Mouse (Mus musculus) hindbrain, embryonic 16.5 days (tissue): ENCODE measurements at regions not wholly inside any gene's neighbourhood (a gene's known extent, or its start where the extent isn't known, plus 50 kb on each side); places are given as distances from the start of the nearest gene placed in this dataset.

Experiments used
- ATAC-seq: fragments of 200-750 bp; cut with Nextera tagmentation; 2 replicates; pipeline ENCODE4 v1.8.0; 2017; ENCODE audit warnings: moderate TSS enrichment, moderate library complexity
- H3K27ac ChIP-seq: fragments of 300-500 bp; sonication (generic); 2 replicates; pipeline ENCODE4 v1.5.1; 2014; ENCODE audit warnings: low read depth, mild to moderate bottlenecking, control low read depth, low read length, moderate library complexity
- H3K27me3 ChIP-seq: fragments of 300-500 bp; sonication (generic); replicated peaks from 2 replicates; pipeline ENCODE4 v1.6.1; 2014; ENCODE audit warnings: low read length; ENCODE audit not compliant: control insufficient read depth, insufficient read depth
- H3K36me3 ChIP-seq: fragments of 300-500 bp; sonication (generic); 2 replicates; pipeline ENCODE4 v1.6.1; 2014; ENCODE audit warnings: mild to moderate bottlenecking, low read length, moderate library complexity, mixed read lengths; ENCODE audit not compliant: control insufficient read depth, insufficient read depth
- H3K4me1 ChIP-seq: fragments of 300-500 bp; sonication (generic); 2 replicates; pipeline ENCODE4 v1.6.1; 2014; ENCODE audit warnings: low read depth, low read length; ENCODE audit not compliant: control insufficient read depth, insufficient read depth
- H3K4me2 ChIP-seq: fragments of 300-500 bp; sonication (generic); 2 replicates; pipeline ENCODE4 v1.6.1; 2014; ENCODE audit warnings: mild to moderate bottlenecking, low read length, control low read depth, moderate library complexity
- H3K4me3 ChIP-seq: fragments of 300-500 bp; sonication (generic); 2 replicates; pipeline ENCODE4 v1.5.1; 2014; ENCODE audit warnings: mild to moderate bottlenecking, low read length, control low read depth, moderate library complexity
- H3K9ac ChIP-seq: fragments of 300-500 bp; sonication (generic); 2 replicates; pipeline ENCODE4 v1.6.1; 2014; ENCODE audit warnings: low read depth, mild to moderate bottlenecking, control low read depth, low read length, moderate library complexity
- H3K9me3 ChIP-seq: fragments of 300-500 bp; sonication (generic); 2 replicates; pipeline ENCODE4 v1.6.1; 2014; ENCODE audit warnings: mild to moderate bottlenecking, low read length, moderate library complexity; ENCODE audit not compliant: control insufficient read depth
- WGBS: fragments of 180-500 bp; shearing (Covaris S2); extraction: QIAGEN DNeasy Blood & Tissue Kit; methylation state at CpG from one replicate; pipeline ENCODE4 v1.1.7; 2014; 5-methylcytosine and 5-hydroxymethylcytosine counted together

DNA sequence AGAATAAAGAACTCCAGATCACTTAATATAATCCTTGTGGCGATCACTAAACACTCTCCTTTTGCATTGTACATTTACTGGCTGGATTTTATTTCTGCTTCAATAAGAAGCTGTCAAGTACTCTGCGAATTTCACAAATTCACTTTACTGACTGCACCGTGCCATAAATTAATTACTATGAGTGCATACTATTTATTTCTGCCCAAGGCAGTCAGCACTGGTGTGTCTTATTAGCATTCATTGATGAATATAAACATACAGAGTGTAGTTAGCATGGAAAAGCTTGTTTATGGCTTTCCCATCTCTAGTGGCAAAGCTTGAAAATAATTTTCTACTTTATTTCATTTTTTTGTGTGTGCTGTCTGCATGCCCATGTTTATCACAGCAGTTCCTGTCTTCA, 453.3 kb upstream of the Lmcd1 start:
- 0 out of 2 replicates have a peak, but pooled peaks have one; percentile 56 for ATAC-seq
- Histone ChIP-seq H3K27me3 (no peaks in the 10 kb centered on the region), H3K4me1 (no peaks in the 10 kb centered on the region), H3K36me3 (no peaks in the 10 kb centered on the region), H3K4me2 (no peak overlapping the region), H3K4me3 (no peak overlapping the region), H3K27ac (no peak overlapping the region), H3K9me3 (no peaks in the 10 kb centered on the region), H3K9ac (no peak overlapping the region)
- 62% methylated on average over 3 of the region's 3 CpGs for WGBS

DNA sequence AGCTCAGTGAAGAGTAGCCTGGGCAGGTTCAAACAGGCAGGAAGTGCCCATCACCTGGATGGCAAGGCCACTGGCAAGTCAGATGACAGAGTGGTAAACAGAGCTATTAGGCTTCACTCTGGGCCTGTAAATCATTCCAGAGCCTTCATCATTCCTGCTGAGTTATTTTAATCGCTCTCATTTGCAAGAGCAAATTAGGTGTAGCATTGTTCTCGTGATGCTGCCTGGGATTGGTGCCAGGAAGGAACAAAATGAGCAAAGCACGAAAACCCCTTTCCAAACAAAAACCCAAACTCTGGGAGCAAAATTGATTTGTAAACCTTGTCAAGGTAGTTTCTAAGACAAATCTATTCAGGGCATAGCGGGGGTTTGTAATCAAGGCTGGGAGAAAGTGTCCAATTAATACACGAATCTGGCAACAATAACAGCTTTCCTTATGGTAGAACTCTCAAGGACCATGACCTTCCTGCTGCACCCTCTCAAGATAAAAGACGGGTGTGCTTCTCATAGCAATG, 429.2 kb upstream of the Lmcd1 start:
- no peak overlapping the region for H3K4me3 ChIP-seq
- no peak for ATAC-seq

DNA sequence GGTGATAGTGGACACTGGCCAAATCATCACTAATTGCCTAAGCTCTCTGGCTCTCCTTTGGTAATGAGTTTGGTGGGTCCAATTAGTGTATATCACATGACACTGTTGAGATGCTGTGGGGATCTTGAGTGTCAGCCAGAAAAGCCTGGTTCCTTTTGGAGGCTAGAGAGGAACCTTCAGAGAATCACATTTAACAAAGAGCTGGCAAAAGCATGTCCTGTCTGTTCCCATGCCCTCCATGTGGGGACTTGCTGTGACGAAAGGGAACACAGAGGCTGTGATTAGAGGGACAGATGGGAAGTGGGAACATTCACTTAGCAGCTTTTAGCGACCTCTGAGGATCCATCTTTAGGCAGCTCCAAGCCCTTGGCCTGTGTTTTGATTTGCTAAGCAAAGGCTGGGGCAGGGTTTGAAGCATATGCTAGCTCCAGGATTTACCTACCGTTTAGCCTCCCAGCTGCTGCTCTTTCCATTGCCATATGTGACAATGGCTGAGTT, 407.4 kb upstream of the Lmcd1 start:
- Histone ChIP-seq H3K36me3 (no peaks in the 10 kb centered on the region), H3K4me2 (no peak overlapping the region), H3K27me3 (no peaks in the 10 kb centered on the region), H3K4me3 (no peak overlapping the region), H3K9me3 (no peaks in the 10 kb centered on the region), H3K4me1 (no peaks in the 10 kb centered on the region), H3K27ac (no peak overlapping the region), H3K9ac (no peak overlapping the region)
- 66% methylated on average over 3 of the region's 3 CpGs for WGBS
- peak; percentile 96 for ATAC-seq

More for the DNA sequence above, 429.2 kb upstream of the Lmcd1 start:
- Histone ChIP-seq H3K9ac (no peak overlapping the region), H3K9me3 (no peaks in the 10 kb centered on the region; the same call in 1 of the 2 replicates), H3K36me3 (no peaks in the 10 kb centered on the region), H3K27me3 (no peaks in the 10 kb centered on the region), H3K4me1 (no peaks in the 10 kb centered on the region; the same call in 1 of the 2 replicates), H3K27ac (no peak overlapping the region), H3K4me2 (no peak overlapping the region)
- WGBS, result 40% methylated on average over 6 of the region's 6 CpGs

DNA sequence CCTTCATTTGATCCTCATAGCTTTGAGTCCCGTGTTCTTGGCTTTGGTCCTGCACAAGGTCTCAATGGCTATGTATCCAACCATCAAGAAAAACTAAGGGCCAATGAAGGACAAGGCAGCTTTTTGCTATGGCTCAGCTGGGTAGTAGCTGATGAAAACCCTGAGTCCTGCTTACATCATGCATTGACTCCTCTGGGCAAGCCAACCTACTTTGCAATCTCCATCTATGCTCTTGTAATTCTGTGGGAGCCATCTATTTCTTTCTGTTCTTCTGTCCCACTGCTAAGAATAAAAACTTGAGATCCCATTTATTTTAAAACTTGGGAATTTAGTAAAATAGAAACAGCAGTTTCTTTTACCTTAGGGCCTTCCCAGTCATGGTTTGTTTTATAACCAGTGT, 391.0 kb upstream of the Lmcd1 start:
- no peak for ATAC-seq
- no peaks in the 10 kb centered on the region for H3K36me3 ChIP-seq
- H3K4me2 ChIP-seq, result no peak overlapping the region
- H3K9ac ChIP-seq, result no peak overlapping the region
- no peak overlapping the region for H3K27ac ChIP-seq
- H3K27me3 ChIP-seq, result no peaks in the 10 kb centered on the region
- H3K9me3 ChIP-seq, result no peaks in the 10 kb centered on the region
- no peak overlapping the region for H3K4me3 ChIP-seq
- 80% methylated on average over 1 of the region's 1 CpGs for WGBS
- H3K4me1 ChIP-seq, result no peaks in the 10 kb centered on the region

DNA sequence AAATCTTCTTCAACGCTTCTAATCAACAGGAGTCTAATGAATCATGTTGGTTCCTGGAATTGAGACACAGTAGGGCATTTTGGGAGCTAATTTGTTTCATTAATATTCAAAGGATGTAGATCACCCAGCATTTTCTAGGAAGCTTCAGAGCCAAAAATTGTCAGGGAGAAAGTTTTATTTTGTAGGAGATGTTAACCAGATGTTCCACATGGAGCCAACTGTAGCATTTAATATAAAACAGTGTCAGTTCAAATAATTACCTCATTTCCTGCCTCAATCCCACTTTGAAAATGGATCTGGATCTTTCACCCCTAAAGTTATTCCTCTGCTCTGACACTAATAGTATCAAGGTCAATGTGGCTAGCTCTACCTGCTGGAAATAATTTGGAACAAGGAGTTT, 389.6 kb upstream of the Lmcd1 start:
- no peak for ATAC-seq
- WGBS, result 38% methylated on average over 1 of the region's 1 CpGs
- no peaks in the 10 kb centered on the region for H3K9me3 ChIP-seq

DNA sequence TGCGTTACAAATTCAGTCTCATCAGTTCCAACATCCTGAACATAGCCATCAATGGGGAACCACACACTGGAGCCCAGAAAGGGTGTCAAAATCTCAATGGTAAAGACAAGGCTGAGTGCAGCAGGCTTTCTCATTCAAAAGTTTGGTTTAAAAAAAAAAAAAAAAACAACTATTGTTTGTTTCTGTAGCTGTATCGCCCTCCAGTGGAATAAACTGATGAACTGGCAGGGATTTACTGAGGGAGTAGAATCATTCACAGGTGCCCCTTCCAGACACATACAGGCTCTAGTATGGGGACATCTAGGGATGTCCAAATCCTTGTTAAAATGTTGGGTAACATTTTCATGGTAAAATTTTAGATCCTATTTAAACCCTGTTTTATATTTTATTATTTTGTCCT, 361.6 kb upstream of the Lmcd1 start:
- Histone ChIP-seq H3K27me3 (no peaks in the 10 kb centered on the region), H3K4me3 (no peak overlapping the region), H3K9me3 (no peaks in the 10 kb centered on the region), H3K36me3 (no peaks in the 10 kb centered on the region), H3K9ac (no peak overlapping the region), H3K4me2 (no peak overlapping the region), H3K27ac (no peak overlapping the region), H3K4me1 (peaks cover 4% of the 10 kb centered on the region)
- no peak for ATAC-seq
- WGBS, result 71% methylated on average over 2 of the region's 2 CpGs

More for the DNA sequence above, 389.6 kb upstream of the Lmcd1 start:
- H3K4me1 ChIP-seq, result no peaks in the 10 kb centered on the region
- no peaks in the 10 kb centered on the region for H3K36me3 ChIP-seq
- H3K27me3 ChIP-seq, result no peaks in the 10 kb centered on the region
- no peak overlapping the region for H3K9ac ChIP-seq
- no peak overlapping the region for H3K27ac ChIP-seq
- H3K4me3 ChIP-seq, result no peak overlapping the region
- H3K4me2 ChIP-seq, result no peak overlapping the region

DNA sequence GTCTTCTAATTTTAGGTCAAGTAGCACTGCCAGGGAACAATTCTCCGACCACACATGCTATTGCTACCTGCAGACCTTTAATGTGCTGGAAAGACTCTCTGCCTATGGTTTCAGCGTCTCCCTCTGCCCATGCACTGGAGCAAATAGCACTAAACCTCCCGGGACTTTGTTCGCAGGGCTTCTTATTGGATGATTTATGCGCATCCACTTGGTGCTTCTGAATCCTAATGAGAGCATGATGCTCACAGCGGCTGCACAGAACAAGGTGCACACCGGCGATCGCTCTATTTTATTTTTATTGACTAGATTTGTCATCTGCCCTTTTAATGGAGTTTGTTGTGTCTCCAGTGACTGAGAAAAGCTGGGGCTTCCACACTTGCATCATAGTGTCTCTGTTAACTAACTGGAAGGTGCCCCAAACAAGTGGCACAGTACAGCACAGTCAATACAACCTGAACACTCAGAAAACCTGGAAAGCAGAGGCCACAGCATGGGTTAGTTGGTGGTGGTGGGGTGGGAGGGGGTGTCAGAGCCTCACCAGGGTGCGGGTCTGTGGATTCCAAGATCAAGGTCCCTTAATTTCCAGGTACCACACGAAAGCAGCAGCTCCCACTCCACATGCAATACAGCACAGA, 359.7 kb upstream of the Lmcd1 start:
- no peak overlapping the region for H3K4me3 ChIP-seq
- H3K9me3 ChIP-seq, result no peaks in the 10 kb centered on the region
- no peak overlapping the region for H3K27ac ChIP-seq
- ATAC-seq, result no peak
- no peak overlapping the region for H3K9ac ChIP-seq
- H3K27me3 ChIP-seq, result no peaks in the 10 kb centered on the region
- no peak overlapping the region for H3K4me2 ChIP-seq
- H3K36me3 ChIP-seq, result no peaks in the 10 kb centered on the region
- peaks cover 4% of the 10 kb centered on the region for H3K4me1 ChIP-seq
- WGBS, result 44% methylated on average over 11 of the region's 11 CpGs

DNA sequence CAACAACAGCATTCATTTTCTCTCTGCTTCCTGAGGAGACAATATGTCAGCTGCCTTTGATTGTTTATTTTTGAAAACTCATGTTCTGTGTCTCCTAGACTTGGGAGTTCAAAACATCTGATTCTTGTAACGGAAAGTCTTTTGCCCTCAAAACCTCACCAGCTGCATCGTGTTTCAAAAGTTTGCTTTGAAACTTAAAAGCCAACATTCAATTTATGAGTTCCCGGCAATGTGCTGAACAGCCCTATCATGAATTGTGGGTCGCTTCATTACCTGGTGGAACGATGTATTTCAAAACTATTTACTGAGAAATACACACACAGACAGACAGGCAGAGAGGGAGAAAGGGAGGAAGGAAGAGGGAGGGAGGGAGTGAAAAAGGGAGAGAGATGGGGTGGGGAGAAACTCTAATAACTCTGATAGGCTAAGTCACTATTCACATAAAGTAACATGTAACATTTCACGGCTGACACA, 356.3 kb upstream of the Lmcd1 start:
- Histone ChIP-seq H3K9ac (no peak overlapping the region), H3K27me3 (no peaks in the 10 kb centered on the region), H3K4me2 (no peak overlapping the region), H3K27ac (no peak overlapping the region), H3K4me1 (peaks cover 4% of the 10 kb centered on the region), H3K9me3 (no peaks in the 10 kb centered on the region), H3K36me3 (no peaks in the 10 kb centered on the region), H3K4me3 (no peak overlapping the region)
- WGBS, result 81% methylated on average over 6 of the region's 6 CpGs
- no peak for ATAC-seq

DNA sequence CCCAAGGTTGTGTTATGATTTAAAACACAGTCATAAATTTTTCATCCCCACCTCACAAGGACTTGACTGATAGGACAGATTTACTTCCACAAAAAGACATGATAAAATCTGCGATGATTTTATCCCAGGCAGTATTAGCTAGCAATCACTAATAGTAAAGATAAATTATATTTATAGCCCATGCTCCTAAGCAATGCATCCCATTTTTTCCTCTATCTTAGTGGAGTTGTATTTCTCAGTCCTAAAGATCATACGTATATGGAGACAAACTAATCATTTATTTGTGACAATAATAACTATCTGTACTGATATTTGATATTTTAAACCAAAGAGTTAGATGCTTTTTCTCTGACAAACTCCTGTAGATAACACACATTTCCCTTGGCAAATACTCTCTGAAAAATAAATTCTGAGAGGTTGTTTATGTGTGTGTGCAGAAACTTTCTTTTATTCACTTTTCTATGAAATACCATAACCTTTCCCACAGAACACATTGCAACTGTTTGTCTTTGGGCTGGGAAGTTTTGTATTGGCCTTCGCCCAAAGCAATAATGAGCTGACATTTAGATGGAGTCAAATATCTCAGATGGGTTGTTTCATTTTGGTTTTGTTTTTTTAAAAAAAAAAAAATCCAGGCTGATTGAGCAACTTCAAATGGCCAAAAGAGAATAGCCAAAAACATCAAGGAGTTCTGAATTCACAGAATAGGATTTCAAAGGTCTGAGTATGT, 355.5 kb upstream of the Lmcd1 start:
- no peaks in the 10 kb centered on the region for H3K36me3 ChIP-seq
- H3K9ac ChIP-seq, result no peak overlapping the region
- no peak for ATAC-seq
- 89% methylated on average over 3 of the region's 3 CpGs for WGBS
- H3K9me3 ChIP-seq, result no peaks in the 10 kb centered on the region
- no peak overlapping the region for H3K4me2 ChIP-seq
- peaks cover 4% of the 10 kb centered on the region for H3K4me1 ChIP-seq
- no peak overlapping the region for H3K27ac ChIP-seq
- no peak overlapping the region for H3K4me3 ChIP-seq
- H3K27me3 ChIP-seq, result no peaks in the 10 kb centered on the region
